Mouse (Mus musculus): ENCODE measurements at regions not wholly inside any gene's neighbourhood (a gene's known extent, or its start where the extent isn't known, plus 50 kb on each side); places are given as distances from the start of the nearest gene placed in this dataset.
"Not testable (repeated sequence)": the region's sequence is repeated elsewhere in the genome, so short reads cannot be mapped to it uniquely, and the experiment has no call there.

DNA sequence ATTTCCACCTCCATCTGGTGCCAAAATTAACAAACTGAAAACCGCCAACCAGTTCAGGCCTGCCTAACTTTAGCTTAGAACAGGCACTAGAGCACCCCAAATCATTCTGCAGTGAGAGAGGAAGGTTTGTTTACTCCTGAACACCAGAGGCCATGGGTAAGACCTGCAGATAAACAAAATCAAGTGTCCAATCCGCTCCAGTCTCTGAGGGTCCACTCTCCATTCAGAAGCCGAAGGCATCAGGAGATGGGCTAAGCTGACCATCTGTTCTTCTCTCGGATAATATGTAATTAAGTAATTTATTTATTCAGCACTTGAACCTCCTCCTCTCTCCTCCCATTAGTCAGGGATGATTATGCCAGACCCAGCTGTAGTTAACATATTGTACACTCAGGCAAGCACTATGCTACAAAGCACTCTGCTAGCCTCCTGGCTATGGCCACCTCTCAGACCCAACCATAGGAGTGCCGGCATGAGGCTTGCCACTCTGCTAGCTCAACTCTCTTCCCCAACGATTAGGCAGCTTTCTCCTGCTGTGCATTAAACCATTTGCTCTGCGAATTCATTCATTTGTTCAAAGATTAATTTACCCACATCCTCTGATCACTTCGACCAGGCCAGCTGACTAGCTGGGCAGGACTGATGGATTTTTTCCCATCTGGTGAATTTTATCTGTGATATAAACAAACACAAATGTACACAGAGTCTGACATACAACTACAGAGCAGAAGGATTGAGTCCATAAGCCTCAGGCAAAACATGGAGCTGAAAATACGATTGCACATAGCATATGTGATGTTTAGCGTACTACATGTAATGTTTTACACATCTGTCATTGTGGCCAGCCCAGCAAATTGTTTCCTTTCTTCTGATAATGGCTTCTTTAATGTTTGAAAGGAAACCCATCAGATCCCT is 184.4 kb downstream of the Mat2b start:
- DNase-seq (ENCODE audit: low spot score) = no peak

DNA sequence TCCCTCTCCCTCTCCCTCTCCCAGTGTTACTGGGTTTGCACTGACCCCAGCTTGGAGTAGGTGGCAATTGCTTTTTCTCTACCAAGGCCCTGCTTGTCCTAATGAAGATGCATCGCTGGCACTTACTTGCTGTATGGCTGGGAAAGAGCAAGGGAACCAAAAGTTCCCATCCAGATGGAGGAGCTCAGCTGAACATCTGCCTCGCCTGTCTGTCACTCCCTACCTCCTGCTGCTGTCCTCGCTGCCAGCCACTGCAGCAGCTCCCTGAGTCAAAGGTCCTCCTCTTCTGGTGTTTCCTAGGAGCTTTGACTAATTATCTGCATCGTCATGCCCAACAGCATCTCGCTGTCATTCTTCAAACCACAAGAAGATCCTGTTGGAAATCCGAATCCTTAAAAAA is 203.4 kb downstream of the Mat2b start:
- no peak for DNase-seq (ENCODE audit: low spot score)

DNA sequence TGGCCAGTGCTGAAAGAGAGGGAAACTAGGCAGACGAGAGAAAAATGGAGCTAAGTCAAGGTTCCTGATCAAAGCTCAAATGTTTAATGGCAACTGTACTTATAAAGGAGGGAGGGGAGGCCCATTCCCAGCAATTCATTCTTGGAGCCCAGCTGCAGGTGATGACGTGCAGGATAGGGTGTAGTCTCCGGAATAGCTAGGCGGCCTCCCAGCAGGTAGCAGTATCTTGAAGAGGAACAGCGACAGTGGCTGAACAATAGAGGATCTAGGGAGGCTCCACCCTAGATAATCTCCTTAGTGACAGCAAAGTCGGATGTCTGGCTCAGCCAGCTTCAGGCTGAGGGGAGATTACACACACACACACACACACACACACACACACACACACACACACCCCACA is 216.8 kb downstream of the Mat2b start:
- DNase-seq (ENCODE audit: low spot score) = not testable (repeated sequence)

DNA sequence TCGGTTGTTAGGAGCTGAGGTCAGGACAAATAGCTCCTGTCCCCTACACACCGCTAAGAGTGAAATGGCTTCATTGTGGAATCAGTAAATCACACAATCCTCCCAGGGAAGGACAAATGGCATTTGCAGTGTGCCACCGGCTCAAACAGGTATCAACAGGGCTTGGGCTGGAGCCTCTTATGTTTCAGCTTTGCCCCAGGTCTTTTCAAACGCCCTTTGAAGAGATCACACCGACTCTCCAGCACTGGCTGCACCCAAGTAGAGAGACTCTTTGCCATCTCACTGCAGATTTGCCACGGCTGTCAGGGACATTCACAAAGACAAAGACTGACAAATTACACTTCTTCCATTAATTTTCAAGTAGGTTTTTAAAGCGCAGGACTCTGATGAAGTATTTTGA is 217.7 kb downstream of the Mat2b start:
- no peak for DNase-seq (ENCODE audit: low spot score)

DNA sequence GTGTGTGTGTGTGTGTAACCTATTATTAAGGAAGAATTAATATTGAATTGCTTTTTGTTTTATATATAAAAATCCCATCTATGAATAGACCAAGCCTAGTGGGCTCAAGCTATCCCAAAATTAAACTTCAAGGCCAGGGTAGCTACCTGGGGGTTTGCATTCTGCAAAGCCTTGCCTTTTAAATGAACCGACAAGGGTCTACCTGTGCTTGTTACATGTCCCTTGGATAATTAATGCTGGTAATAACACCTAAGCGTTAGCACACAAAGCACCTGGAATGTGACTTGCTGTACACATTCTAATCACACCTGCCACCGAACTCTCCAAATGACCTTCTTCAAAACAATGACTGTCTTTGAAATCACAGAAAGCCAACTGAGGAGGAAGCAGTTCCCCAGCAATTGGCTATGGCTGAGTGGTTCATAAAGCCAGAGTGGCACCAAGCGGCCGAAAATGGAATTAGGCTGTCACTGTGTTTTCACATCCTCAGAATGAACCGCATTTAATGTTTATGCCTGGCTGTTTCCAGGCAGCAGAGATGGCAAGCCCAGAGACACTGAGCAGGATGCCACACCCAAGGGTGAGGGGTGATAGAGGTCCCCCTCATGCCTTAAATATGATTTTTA is 225.8 kb downstream of the Mat2b start:
- DNase-seq (ENCODE audit: low spot score) = no peak

DNA sequence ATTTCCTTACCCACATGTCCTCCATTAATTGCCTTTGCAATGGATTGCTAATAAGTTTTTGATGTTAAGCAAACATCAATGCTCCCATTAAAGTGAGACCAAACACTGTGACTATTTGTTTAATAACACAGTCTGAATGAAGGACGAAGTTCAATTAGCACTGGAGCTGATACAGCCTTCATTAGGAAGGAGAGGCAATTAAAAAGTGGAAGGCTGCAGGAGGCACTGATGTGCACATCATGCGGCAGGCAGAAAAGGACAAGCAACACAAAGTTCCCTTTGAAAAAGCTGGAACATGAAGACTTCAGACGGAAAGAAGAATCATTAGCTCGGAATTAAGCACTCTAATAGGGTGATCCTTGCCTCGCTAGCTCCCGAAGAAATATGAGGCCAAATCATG is 238.4 kb downstream of the Mat2b start:
- no peak for DNase-seq (ENCODE audit: low spot score)

DNA sequence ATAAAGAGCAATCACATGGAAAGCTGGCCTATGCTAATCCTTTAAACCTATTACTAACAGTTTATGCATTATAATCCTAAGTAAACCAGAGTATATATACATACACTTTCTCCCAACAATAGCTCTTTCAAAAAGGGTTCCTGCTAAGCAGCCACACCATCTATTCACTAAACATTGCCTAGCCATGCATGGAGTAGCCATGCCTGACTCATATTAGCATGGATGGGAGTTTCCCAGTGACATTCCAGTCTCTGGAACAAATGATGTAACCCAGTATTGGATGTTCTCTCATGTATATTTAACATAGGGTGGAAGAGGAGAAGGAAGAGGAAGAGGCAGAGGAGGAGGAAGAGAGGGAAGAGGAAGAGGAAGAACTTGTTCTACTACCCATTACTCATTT is 240.0 kb downstream of the Mat2b start:
- not testable (repeated sequence) for DNase-seq (ENCODE audit: low spot score)

DNA sequence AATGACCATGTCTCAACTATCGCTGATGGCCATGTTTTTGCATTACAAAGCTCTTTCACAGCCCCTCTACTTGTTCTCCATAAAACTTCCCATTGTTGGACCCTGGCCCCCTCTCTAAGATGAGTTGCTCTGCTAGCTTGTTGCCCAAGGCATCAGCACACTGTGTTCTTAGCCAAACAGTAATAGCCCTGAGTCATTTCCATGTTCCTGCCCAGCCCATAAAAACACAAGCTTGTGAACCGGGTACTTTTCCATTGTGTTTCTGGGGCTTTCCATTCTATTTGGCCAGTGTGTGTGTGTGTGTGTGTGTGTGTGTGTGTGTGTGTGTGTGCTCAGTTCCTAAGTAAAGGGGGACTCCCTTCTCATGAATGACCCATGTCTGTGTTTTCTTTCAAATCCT is 248.2 kb downstream of the Mat2b start:
- DNase-seq (ENCODE audit: low spot score) = no peak

DNA sequence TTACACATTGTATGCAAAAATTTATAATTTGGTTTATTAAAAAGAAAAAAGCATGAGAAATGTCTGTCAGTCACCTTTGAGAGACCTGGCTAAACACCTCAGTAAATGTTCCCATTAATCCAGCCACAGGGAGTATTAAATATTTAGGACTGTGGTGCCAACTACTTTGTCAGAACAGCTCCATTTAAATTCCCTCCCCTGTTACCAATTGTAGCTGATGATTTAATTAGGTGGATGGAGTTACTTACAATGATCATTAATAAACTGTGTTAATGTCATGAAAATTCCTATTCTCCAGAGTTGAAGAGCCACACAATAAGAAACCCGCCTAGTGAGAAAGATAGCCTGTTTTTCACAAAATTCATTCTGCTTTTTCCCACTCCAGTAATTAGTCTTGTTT is 261.0 kb downstream of the Mat2b start:
- no peak for DNase-seq (ENCODE audit: low spot score)

DNA sequence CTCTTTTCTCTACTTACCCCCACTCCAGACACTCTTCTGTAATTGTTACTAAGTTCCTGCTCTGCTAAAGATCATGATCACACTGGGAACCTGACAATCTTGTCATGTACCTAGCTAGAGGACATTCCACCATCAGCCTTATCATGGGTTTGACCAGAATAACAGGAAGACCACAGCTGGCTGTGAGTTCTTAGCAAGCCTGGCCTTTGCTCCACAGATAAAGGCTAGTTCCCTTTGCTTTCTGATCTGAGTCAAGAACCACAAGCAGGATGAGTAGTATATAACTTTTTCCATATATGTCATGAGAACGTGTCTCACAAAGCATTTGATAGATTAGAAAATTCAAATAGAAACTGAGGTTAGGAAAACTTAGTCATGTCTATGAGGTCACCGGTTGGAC is 266.1 kb downstream of the Mat2b start:
- no peak for DNase-seq (ENCODE audit: low spot score)

DNA sequence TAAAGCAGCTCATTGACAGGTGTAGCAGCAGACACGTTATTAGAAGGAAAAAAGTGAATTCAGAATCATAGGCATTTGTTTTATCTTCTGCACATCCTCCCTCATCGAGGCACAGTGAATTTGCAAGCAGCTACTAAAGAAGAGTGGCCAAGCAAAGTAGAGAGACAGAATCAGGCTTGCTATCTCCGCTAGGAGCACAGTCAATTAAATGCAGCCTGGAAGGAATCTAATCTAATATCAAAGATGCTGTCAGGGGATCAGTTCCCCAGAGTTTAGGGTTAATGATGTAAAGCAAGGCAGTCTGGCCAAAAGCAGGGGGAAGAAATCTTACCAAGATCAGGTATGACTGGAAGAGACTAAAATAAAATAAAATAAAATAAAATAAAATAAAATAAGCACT is 270.7 kb downstream of the Mat2b start:
- no peak for DNase-seq (ENCODE audit: low spot score)

DNA sequence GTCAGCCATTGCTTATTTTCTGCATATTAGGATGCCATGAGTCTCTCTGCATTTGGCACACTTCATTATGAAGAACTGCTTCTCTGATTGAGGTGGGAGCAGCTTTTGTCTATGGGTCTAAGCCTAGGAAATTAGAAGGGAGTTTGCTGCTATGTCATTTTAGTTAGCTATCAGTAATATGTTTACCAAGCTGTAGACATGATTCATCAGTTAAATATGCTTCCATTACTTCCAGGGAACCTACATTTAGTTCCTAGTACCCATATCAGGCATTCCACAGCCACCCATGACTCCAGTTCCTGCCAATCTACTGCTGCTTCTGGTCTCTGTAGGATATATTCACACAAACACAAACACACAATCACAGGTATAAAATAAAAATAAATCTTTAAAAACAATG is 287.4 kb downstream of the Mat2b start:
- DNase-seq (ENCODE audit: low spot score) = no peak

DNA sequence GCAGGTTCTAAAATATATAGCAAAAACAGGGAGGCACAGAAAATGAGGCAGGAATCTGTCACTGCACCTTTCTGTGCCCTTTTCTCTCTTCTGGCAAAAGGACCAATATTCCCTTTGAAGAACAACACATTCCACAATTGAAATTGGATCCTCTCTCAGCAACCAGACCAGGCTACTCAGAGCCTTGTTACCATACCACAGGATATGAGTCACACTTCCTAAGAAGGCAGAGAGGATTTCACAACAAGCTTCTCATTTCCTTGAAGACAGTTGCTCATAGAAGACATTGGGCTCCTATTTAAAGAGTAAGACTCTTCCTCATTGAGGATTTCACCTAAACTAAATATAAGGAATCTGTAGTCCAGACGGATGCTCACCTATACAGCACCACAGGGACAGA is 292.8 kb downstream of the Mat2b start:
- DNase-seq (ENCODE audit: low spot score) = no peak

DNA sequence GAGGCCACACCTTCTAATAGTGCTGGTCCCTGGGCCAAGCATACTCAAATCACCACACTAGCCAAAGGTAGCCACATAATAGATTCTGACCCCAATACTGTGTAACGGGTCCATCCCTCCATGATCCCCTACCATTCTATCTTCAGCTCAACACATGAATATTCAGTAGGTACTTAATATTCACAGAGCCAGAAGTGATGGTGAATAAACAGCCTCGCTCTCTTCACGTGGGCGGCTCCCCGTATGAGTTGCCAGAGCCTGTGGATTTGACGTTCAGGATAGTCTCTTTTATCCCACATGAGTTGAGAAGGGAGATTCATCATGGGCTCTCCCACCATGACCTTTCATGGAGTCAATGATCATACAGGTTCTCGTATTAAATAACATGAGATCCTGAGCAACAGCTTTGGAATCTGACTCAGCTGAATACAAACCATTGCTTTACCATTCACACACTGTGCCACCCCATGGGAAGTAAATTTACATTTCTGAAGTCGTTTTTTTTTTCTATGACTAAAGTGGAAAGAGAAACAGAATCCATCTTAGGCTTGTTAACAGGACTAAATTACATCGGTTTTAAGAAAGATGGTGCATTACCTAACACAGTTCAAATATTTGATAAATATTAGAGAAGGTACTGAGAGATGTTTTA is 297.4 kb downstream of the Mat2b start:
- DNase-seq (ENCODE audit: low spot score) = no peak

DNA sequence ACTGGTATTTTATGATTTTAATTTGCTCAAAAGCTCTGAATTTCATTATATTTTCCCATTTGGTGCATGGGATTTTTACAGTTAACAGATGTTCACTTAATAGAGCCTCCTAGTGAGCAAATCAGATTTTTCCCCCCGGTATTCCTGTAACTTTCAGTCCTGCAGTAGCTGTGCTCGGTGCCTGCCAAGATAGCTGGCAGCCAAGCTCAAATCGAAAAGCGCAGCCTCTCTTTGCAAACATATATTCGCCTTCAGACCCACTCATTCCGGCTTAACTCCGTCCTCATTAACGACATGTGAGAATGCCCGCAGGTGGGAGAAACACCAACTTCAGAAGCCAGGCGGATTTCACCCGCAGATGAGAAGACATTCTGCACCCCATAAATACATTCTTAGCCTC is 299.7 kb downstream of the Mat2b start:
- no peak for DNase-seq (ENCODE audit: low spot score)

DNA sequence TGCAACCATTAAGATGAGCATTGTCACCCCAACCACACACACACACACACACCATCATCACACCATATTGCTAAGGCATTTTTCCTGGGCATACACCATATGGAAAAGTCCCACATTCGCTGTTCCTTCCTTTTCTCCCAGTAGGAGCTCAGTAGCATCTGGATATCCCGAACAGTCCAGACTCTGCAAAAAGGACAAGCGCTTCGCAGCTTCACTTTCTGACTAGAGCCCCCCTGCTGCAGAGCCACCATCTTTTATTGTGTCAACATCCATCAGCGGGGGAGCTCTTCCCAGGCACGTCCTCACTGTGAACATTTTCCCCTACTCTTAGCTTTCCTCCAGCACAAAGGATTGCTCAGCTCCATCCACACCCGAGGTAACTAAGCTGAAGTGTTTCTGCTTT is 300.1 kb downstream of the Mat2b start:
- no peak for DNase-seq (ENCODE audit: low spot score)

DNA sequence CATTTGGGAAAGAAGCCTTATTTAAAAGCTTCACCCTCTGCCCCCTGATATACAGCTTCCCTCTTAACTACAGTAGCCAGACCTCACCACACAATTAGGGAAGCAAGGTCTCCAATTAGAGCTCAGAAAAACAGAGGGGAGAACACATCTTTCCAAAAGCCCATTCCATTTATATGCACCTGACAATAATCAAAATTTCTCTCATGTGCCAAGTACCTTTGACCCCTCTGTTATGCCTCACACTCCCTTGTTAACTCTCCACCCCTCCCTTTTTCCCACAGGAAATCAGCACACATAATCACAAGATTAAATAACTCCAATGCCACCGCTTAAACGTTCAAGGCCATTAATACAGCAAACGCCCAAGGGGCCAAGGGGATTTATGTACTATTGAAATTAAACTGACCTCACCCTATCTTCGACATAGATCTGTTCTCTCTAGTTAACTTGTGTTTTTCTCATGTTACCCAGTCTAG is 300.7 kb downstream of the Mat2b start:
- DNase-seq (ENCODE audit: low spot score) = no peak

DNA sequence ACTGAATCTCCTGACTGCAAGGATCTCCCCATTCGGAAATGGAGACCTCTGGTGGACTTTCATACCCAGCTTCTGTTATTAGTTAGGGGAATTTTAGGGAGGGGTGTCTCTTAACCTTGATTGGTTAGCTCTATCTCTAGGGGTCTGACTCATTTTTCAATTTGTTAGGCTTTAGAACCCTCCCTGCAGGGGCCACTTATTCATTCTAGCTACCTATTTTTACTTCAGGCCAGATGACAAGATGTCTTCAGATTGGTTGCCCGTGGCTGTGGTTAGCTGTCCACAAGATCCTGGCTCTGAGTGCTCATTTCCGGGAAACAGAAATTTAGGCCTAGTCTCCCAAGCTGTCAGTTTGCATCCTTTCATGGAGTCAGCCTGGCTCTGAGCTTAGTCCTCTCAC is 314.3 kb downstream of the Mat2b start:
- no peak for DNase-seq (ENCODE audit: low spot score)

DNA sequence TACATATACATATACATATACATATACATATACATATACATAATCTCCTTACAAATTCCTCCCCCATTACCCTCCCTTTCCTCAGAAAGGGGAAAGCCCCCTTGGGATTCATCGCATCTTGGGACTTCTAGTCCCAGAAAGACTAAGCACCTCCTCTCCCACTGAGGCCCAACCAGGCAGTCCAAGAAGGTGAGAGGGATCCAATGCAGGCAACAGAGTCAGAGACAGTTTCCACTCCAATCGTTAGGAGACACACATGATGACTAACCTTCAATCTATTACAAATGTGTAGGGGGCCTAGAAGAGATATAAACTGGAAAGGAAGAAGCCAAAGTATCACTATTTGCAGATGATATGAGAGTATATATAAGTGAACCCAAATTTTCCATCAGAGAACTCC is 323.3 kb downstream of the Mat2b start:
- no peak for DNase-seq (ENCODE audit: low spot score)

DNA sequence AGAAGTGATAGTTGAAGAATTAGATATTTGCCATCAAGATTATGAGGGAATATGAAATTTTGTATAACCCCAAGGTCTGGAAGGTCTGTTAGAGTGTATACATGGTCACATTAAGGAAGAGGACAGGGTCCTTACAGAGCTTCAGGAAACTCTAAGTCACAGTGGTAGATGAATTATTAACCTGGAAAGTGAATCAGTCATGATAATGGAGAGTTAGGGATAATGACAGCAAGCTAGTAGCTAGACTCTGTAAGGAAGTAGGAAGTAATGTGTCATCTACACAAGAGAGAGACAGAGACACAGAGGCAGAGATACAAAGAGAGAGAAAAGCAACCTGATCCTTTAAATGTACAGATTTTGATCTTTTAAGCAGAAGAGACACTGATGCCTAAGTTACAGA is 328.4 kb downstream of the Mat2b start:
- no peak for DNase-seq (ENCODE audit: low spot score)

DNA sequence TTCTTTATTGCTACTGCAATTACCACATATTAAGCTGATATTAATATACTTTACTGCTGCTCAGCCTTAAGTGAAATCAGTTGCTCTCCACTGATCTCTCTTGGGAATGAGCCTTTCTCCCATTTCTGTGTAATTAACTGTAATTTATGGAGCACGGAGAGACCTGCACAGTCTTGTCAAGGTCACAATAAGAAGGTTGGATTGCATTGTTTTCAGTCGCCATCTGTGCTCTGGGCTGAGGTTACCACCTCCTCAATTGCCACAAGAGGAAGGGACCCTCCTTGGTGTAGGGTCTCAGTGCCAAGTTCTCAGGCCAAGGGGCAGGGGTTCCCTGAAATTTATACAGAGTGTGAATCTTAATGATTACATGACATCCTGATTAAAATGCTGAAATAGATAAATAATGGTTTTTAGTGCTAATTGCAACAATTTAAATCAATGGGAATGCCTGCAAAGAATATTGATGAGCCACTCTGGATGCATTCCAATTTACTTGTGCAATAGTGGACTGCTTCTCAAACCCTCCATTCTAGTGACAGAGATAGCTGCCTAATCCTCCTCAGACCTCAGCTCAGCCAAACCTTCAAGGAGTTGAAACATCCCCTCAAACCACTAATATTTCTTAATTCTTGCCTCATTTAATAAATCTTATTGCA is 332.3 kb downstream of the Mat2b start:
- no peak for DNase-seq (ENCODE audit: low spot score)

Data from MN1 (cell line).